Mouse (Mus musculus) heart, postnatal 4 days (tissue): ENCODE results near the gene 4930590J08Rik. TPM values are rescaled to one million over a fixed set of nuclear protein-coding genes. Genes with fewer than 3 reads are reported as not detected.
"Not testable (repeated sequence)": the region's sequence is repeated elsewhere in the genome, so short reads cannot be mapped to it uniquely, and the experiment has no call there.

Experiments
- DNase-seq: peaks from one replicate; pipeline ENCODE4 v3.0.0; 2021
- total RNA-seq, 2 experiments: library from RNA; stranded (reverse); gene quantifications; 2 replicates each; pipeline ENCODE4 v1.2.3; 2021

The 4930590J08Rik gene
- under 1 TPM; 0.50 to 0.60 TPM for total RNA-seq

GRCm38 (mm10) chr6:91902509-91902908 lies at the start of gene 4930590J08Rik:
TSS of gene 4930590J08Rik (plus strand) at chr6:91902809.
- DNase-seq = not testable (repeated sequence)

- DNase-seq = no peak
Observed at GRCm38 (mm10) chr6:91858339-91858738, 44.3 kb upstream of the 4930590J08Rik start.

GRCm38 (mm10) chr6:91862848-91863247 lies 39.8 kb upstream of the 4930590J08Rik start:
- DNase-seq = no peak

GRCm38 (mm10) chr6:91864595-91864994 lies 38.0 kb upstream of the 4930590J08Rik start:
- no peak for DNase-seq

GRCm38 (mm10) chr6:91865601-91866000 lies 37.0 kb upstream of the 4930590J08Rik start:
- DNase-seq = no peak

- no peak for DNase-seq
Observed at GRCm38 (mm10) chr6:91868091-91868490, 34.5 kb upstream of the 4930590J08Rik start.

GRCm38 (mm10) chr6:91872781-91873180 lies 29.8 kb upstream of the 4930590J08Rik start:
- no peak for DNase-seq

- DNase-seq = peak; percentile 91
Observed at GRCm38 (mm10) chr6:91877885-91878651, 24.5 kb upstream of the 4930590J08Rik start, which contains the start of gene Ccdc174. TSS of gene Ccdc174 (plus strand) at chr6:91878053.

GRCm38 (mm10) chr6:91883859-91884258 lies 18.8 kb upstream of the 4930590J08Rik start:
- DNase-seq = no peak

- no peak for DNase-seq
Observed at GRCm38 (mm10) chr6:91889255-91889906, 13.2 kb upstream of the 4930590J08Rik start.

GRCm38 (mm10) chr6:91890615-91891014 lies 12.0 kb upstream of the 4930590J08Rik start:
- DNase-seq = no peak

- DNase-seq = no peak
Observed at GRCm38 (mm10) chr6:91891776-91892175, 10.8 kb upstream of the 4930590J08Rik start.

GRCm38 (mm10) chr6:91896783-91897182 lies 5.8 kb upstream of the 4930590J08Rik start:
- no peak for DNase-seq

GRCm38 (mm10) chr6:91901505-91901904 lies 1.1 kb upstream of the 4930590J08Rik start:
- peak; percentile 87 for DNase-seq

GRCm38 (mm10) chr6:91914011-91914410 lies 11.4 kb downstream of the 4930590J08Rik start:
- DNase-seq = no peak

- DNase-seq = no peak
Observed at GRCm38 (mm10) chr6:91917286-91917685, 14.7 kb downstream of the 4930590J08Rik start.

GRCm38 (mm10) chr6:91917716-91918115 lies 15.1 kb downstream of the 4930590J08Rik start:
- no peak for DNase-seq

- DNase-seq = no peak
Observed at GRCm38 (mm10) chr6:91931231-91931630, 28.6 kb downstream of the 4930590J08Rik start.

GRCm38 (mm10) chr6:91938491-91938890 lies 35.9 kb downstream of the 4930590J08Rik start:
- no peak for DNase-seq

- DNase-seq = peak; percentile 21
Observed at GRCm38 (mm10) chr6:91948426-91948825, 45.8 kb downstream of the 4930590J08Rik start.

GRCm38 (mm10) chr6:91958015-91958414 lies 55.4 kb downstream of the 4930590J08Rik start:
- not testable (repeated sequence) for DNase-seq

- DNase-seq = peak; percentile 56
Observed at GRCm38 (mm10) chr6:91960028-91960811, 57.6 kb downstream of the 4930590J08Rik start.

- no peak for DNase-seq
Observed at GRCm38 (mm10) chr6:91963429-91963828, 60.8 kb downstream of the 4930590J08Rik start.
